Mouse (Mus musculus) left cerebral cortex, adult 18-20 months (tissue): ENCODE data around the gene Rex1bd. TPM values are rescaled to one million over a fixed set of nuclear protein-coding genes. Genes with fewer than 3 reads are reported as not detected.

Experiments
- DNase-seq, 2 experiments: peaks; one replicate each; pipeline ENCODE4 v3.0.0; 2021 to 2022; ENCODE audit warnings: low spot score in 2 of 2, mixed read lengths in 1 of 2
- total RNA-seq, 2 experiments: library from RNA; stranded (reverse); gene quantifications; 2 replicates each; pipeline ENCODE4 v1.2.3; 2021

Rex1bd gene
- total RNA-seq, 2 experiments from 2014 or later = 118 to 122 TPM

DNA sequence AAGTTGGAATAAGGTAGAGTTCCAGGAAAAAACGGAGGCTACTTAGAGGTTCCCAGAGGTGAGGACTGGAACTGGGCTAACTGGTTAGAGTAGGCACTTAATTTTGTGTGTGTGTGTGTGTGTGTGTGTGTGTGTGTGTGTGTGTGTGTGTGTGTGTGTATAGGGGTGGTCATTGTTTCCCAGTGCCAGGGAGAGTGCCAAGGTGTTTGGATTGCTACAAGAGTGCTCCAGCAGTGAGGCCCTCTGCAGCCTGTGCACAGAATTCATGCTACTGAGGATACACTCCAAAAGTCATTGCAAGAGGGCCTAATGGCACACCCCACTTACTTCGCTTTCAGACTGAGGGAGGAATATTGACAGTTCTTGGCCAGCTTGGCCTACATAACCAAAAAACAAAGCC is 23.6 kb downstream of the Rex1bd start:
- DNase-seq = no peak

GRCm38 (mm10) chr8:70481908-70482307 is 24.6 kb downstream of the Rex1bd start:
- peak in 1 of 2 experiments; percentile 54 for DNase-seq

DNA sequence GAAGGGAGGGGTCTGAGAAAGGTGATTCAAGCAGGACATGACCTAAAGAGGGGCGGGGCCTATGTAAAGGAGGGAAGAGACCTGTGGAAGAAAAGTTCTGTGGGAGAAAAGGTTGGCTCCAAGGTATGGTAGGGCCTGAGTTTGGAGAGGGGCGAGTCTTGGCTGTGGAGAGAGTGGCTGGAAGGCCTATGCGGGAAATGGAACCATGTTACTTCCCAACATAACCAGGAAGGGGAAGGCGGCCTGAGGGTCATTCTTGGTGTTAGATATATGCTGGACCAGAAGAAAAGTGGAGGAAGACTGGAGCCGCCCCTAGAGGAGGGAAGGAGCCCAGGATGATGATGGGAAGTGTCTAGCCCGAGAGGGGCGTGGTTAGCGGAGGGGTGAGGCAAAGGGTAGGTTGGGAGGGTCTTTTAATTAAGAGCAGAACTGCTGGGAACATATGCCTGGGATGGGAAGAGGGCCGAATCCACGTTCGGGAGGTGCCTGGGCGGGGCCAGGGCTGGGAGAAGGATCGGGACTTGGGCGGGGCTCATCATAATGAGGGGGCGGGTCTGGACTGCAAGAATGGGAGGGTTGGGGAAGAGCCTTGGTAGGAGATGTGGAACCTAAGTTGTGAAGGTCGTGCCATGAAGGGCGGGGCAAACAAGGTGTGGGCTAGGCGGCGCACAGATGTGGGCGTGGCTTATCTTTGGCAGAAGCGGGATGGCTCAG is 29.1 kb downstream of the Rex1bd start:
- DNase-seq = no peak

GRCm38 (mm10) chr8:70476333-70477268 is 30.0 kb downstream of the Rex1bd start, which contains the start of gene Klhl26:
Gene Klhl26, minus strand, starts transcription at chr8:70476968.
- DNase-seq = peak; percentile 90 to 92

- DNase-seq = no peak
Observed at GRCm38 (mm10) chr8:70471856-70472255, 34.7 kb downstream of the Rex1bd start.

DNA sequence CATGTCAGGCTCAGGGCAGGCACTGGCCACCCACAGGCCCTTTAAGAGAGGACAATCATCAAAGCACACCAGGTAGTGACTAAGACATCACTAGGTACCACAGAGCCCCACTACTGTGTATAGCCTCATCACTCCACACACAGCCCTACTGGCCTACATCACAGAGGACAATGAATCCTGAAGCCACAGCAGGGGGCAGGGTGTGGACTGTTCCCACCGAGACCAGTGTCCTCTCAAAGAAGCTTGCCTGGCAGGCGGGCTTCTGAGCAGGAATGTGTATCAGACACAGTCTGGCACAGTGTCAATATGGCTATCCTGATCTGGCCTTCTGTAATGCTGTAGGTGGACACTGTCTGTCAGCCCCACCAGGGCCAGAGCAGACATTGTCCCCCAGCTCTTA is 36.6 kb downstream of the Rex1bd start:
- DNase-seq = no peak

DNA sequence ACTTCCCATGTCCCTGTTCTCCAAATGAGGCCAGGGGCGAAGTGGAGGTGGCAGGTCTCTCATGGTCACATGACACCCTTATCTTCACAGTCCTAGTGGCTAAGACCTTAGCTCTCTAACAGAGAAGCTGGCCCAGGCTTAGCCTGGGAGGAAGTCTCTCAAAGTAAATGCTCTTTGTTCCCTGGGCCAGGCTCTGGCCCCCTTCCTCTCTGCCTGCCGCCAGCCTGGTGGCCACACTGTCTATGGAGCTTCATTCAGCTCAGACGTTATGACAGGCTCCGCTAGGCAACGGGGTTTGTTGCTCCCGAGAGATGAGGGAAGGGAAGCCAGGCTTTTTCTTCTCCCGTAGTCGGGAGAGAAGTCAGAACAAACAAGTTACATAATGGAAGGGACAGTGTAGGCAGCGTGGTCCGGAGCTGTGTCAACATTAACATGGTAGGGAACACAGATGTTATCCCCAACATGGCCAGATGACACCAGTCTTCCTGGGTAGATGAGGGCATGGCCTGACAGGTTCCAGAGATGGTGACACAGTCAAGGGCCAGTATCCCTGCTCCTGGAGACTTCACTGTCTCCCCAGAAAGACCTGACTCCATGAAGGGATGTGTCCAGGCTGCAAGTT is 37.1 kb downstream of the Rex1bd start:
- no peak for DNase-seq

DNA sequence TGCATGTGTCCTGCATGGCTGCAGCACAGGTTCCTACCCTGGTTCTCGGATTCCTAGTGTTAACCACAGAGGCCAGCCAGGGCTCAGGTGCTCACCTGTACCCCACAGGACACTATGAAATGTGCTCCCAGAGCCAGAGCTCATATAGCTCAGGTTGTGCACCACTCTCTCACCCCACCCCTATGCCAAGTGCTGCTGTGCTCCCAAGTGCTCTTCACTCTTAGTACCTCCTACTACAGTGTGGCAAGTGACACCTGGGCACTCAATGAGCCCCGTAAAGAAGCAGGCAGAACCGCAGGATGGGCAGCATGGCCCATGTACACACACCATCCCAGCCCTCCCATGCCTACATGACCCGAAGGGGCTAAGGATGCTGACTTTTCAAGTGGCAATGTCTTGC is 37.8 kb downstream of the Rex1bd start:
- DNase-seq = no peak

- no peak for DNase-seq
Observed at GRCm38 (mm10) chr8:70467907-70468306, 38.6 kb downstream of the Rex1bd start.

DNA sequence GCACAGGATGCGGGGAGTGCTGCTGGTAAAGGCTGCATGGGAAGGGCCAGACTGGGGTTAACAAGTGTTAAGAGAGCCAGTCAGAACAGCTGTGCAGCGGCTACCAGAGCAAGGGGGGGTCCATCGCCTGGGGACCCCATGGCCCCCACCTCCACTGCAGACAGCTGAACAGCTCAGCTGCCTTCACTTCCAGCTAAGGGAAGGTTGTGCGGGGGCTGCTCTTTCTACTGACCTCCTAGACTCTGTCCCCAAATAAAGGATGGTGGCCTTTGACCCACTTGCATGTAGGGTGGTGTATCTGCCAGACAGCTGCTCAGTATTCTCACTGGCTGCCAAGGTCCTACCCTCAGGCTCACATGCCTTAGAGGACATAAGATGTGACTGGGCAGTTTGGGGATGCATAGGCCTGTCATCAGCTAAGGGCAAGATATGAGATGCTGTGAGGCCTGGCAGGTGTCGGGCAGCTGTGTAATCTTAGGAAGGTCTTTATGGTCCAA is 39.3 kb downstream of the Rex1bd start:
- DNase-seq = no peak

DNA sequence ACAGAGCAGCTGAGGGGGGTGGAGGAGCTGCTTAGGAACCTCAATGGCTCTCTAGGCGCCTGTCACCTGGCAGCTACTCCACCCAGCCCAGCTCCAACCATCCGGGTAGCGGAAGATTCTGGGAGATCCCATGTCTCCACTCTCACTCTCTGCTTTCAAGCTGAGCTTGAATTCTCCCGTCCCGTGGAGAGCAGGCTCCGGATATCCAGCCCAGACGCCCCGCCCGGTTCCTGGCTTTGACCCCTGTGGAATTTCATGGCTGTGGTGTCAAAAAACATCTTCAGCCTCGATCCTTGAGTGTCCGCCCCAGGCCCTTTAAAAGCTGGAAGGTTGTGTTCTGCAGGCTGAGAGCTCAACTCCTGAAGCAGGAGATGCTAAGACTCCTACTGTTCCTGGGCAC is 39.8 kb downstream of the Rex1bd start:
- DNase-seq = no peak

DNA sequence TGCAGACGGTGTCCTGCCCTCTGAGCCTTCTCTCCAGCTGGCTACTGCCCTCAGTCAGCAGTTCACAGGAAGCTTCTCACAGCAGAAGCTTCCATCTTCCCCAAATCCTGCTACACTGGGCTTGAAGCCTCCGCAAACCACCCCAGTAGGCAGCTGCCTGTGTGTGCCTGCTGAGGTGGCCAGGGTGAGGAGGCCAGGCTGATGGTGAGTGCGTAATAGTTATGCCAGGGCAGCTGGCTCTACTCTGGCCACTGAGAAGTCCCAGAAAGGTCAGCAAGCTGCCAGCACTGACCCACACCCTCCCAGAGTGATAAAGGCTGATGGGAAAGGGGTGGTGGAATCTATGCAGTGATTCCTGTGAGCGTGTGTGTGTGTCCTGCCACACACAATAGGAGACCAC is 40.2 kb downstream of the Rex1bd start:
- DNase-seq = no peak

- DNase-seq = no peak
Observed at GRCm38 (mm10) chr8:70465701-70466100, 40.9 kb downstream of the Rex1bd start.

DNA sequence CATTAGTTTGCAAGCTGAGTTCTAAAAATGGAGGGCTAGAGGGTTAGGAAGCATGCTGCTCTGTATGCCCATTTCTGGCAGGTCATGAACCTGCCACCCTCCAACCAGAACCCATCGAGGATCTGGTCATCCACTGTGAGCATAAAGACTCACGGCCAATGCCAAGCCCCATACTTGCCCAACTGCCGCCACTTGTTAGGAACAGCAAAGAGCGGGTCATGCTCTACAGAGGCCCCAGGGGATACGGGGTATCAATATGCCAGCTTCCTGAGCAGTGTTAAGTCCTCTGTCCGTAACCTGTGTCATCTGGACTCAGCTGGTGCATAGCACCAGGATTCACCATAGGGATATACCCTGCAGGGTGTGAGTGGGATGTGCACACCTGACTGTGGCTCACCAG is 42.4 kb downstream of the Rex1bd start:
- DNase-seq = no peak

DNA sequence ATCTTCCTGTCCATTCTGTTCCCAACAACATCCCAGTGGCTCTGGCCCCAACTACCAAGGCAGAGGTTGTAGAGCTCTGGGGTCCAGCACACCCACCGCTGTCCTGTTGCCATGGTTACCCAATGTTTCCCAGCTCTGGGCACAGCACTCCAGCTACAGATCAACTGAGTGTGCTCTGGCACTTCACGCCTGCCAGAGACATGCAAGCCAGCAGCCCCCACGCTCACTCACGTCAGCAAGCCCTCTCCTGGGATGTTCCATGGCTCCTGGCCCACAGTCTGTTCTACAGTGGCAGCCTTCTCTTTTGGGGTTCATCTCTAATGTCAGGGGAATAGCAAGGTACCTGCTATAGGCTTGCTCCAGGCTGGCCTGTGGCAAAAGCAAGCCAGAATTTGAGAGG is 43.2 kb downstream of the Rex1bd start:
- peak; percentile 80 to 82 for DNase-seq

- DNase-seq = peak; percentile 48
Observed at GRCm38 (mm10) chr8:70462516-70462813, 44.1 kb downstream of the Rex1bd start.

GRCm38 (mm10) chr8:70461765-70462515 is 44.6 kb downstream of the Rex1bd start:
- no peak for DNase-seq

DNA sequence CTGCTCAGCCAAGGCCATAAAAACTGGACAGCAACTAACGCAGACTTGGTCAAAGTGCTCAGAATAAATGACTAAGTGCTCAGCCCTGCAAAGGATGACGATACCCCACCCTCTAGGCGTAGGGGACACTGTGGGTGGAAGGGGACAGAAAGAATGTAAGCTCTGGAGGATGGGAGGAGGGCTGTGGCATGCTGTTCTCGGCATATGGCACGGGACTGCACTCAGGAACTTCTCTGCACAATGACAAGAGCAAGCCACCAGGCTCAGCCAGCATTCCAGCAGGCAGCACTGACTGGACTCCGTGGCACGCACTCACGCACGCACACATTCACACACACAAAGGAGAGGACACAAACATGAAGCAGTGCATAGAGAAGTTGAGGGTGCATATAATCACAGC is 45.9 kb downstream of the Rex1bd start:
- no peak for DNase-seq

DNA sequence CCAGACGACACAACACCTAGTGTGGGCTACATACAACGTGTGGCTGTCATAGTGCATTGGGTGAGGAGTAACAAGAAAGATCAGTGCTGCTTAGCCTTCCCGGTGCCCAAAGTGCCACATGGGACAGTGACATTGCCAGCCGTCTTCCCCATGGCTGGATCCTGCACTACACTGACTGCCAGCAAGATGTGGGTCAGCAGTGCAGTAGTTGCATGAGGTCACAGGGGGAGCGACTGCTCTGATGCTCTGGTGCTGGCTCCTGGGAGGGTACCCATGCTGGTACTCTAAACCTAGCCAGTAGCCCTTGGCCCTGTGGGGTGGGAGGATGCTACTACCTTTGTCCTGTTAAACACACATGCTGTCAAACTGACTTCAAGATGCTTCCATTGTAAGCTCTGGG is 46.4 kb downstream of the Rex1bd start:
- no peak for DNase-seq

- DNase-seq = no peak
Observed at GRCm38 (mm10) chr8:70459636-70460035, 46.9 kb downstream of the Rex1bd start.

GRCm38 (mm10) chr8:70458462-70458861 is 48.1 kb downstream of the Rex1bd start:
- no peak for DNase-seq
